Mouse (Mus musculus) forebrain, embryonic 16.5 days (tissue): ENCODE measurements at regions not wholly inside any gene's neighbourhood (a gene's known extent, or its start where the extent isn't known, plus 50 kb on each side); places are given as distances from the start of the nearest gene placed in this dataset.
A peak's percentile ranks its signal among the peaks of the same experiment; 100 is the strongest.
"Not testable (repeated sequence)": the region's sequence is repeated elsewhere in the genome, so short reads cannot be mapped to it uniquely, and the experiment has no call there.

Experiments used
- ATAC-seq: fragments of 200-750 bp; cut with Nextera tagmentation; 2 replicates; pipeline ENCODE4 v1.8.0; 2017; ENCODE audit warnings: mild to moderate bottlenecking, moderate library complexity
- H3K27ac ChIP-seq: fragments of 300-500 bp; sonication (generic); 2 replicates; pipeline ENCODE4 v1.5.1; 2014; ENCODE audit warnings: low read length, control low read depth
- H3K27me3 ChIP-seq: fragments of 300-500 bp; sonication (generic); replicated peaks from 2 replicates; pipeline ENCODE4 v1.6.1; 2014; ENCODE audit warnings: low read length; ENCODE audit not compliant: control insufficient read depth, insufficient read depth
- H3K36me3 ChIP-seq: fragments of 300-500 bp; sonication (generic); 2 replicates; pipeline ENCODE4 v1.6.1; 2014; ENCODE audit not compliant: control insufficient read depth, insufficient read depth
- H3K4me1 ChIP-seq: fragments of 300-500 bp; sonication (generic); replicated peaks from 2 replicates; pipeline ENCODE4 v1.6.1; 2014; ENCODE audit warnings: low read length; ENCODE audit not compliant: control insufficient read depth, insufficient read depth
- H3K4me2 ChIP-seq: fragments of 300-500 bp; sonication (generic); 2 replicates; pipeline ENCODE4 v1.6.1; 2014; ENCODE audit warnings: mild to moderate bottlenecking, low read length, control low read depth
- H3K4me3 ChIP-seq: fragments of 300-500 bp; sonication (generic); replicated peaks from 2 replicates; pipeline ENCODE4 v1.5.1; 2014; ENCODE audit warnings: mild to moderate bottlenecking, low read length, control low read depth
- H3K9ac ChIP-seq: fragments of 300-500 bp; sonication (generic); replicated peaks from 2 replicates; pipeline ENCODE4 v1.6.1; 2014; ENCODE audit warnings: low read depth, low read length, control low read depth
- H3K9me3 ChIP-seq: fragments of 300-500 bp; sonication (generic); 2 replicates; pipeline ENCODE4 v1.6.1; 2016; ENCODE audit warnings: low read length; ENCODE audit not compliant: control insufficient read depth
- WGBS: fragments of 180-500 bp; shearing (Covaris S2); extraction: QIAGEN DNeasy Blood & Tissue Kit; methylation state at CpG from one replicate; pipeline ENCODE4 v1.1.7; 2014; 5-methylcytosine and 5-hydroxymethylcytosine counted together

- H3K27me3 ChIP-seq, H3K4me3 ChIP-seq, H3K4me1 ChIP-seq, H3K9me3 ChIP-seq, ATAC-seq, H3K4me2 ChIP-seq, H3K36me3 ChIP-seq, H3K9ac ChIP-seq, H3K27ac ChIP-seq: not testable (repeated sequence)
- 97% methylated on average over 2 of the region's 2 CpGs for WGBS
Observed at GRCm38 (mm10) chr8:20120186-20120585, 217.0 kb downstream of the Gm31371 start.

GRCm38 (mm10) chr8:20121391-20121909 lies 218.3 kb downstream of the Gm31371 start:
- H3K27me3 ChIP-seq, H3K9ac ChIP-seq, H3K9me3 ChIP-seq, H3K27ac ChIP-seq, ATAC-seq, H3K4me2 ChIP-seq, H3K4me3 ChIP-seq, H3K36me3 ChIP-seq, H3K4me1 ChIP-seq: not testable (repeated sequence)
- WGBS = 93% methylated on average over 7 of the region's 11 CpGs

- H3K9me3 ChIP-seq, H3K27me3 ChIP-seq, H3K36me3 ChIP-seq, H3K4me1 ChIP-seq: not testable (repeated sequence)
- Histone ChIP-seq H3K9ac (peak overlapping the region; percentile 75), H3K4me3 (peak overlapping the region; percentile 52), H3K27ac (peak overlapping the region; percentile 74), H3K4me2 (0 out of 2 replicates have a peak overlapping the region, but pooled peaks have one; percentile 11)
- WGBS = 11% methylated on average over 57 of the region's 72 CpGs
- ATAC-seq = peak; percentile 100
Observed at GRCm38 (mm10) chr8:20122067-20122925, 219.1 kb downstream of the Gm31371 start.

- H3K4me1 ChIP-seq, H3K9me3 ChIP-seq, H3K4me3 ChIP-seq, H3K9ac ChIP-seq, H3K27ac ChIP-seq, ATAC-seq, H3K27me3 ChIP-seq, H3K4me2 ChIP-seq, H3K36me3 ChIP-seq: not testable (repeated sequence)
- WGBS = 88% methylated on average over 5 of the region's 5 CpGs
Observed at GRCm38 (mm10) chr8:20123545-20123944, 220.4 kb downstream of the Gm31371 start.

- H3K9me3 ChIP-seq, H3K27ac ChIP-seq, H3K27me3 ChIP-seq, H3K4me2 ChIP-seq, ATAC-seq, H3K36me3 ChIP-seq, H3K4me3 ChIP-seq, H3K9ac ChIP-seq, H3K4me1 ChIP-seq: not testable (repeated sequence)
- WGBS = no CpG with 5 or more reads among the region's 1 CpGs
Observed at GRCm38 (mm10) chr8:20135626-20136025, 227.4 kb downstream of the Gm15319 start.

GRCm38 (mm10) chr8:20145436-20145835 lies 217.6 kb downstream of the Gm15319 start:
- H3K27ac ChIP-seq, H3K4me3 ChIP-seq, H3K9ac ChIP-seq, H3K4me2 ChIP-seq, ATAC-seq, H3K4me1 ChIP-seq, H3K36me3 ChIP-seq, H3K27me3 ChIP-seq, H3K9me3 ChIP-seq: not testable (repeated sequence)
- WGBS = 89% methylated on average over 4 of the region's 4 CpGs

DNA sequence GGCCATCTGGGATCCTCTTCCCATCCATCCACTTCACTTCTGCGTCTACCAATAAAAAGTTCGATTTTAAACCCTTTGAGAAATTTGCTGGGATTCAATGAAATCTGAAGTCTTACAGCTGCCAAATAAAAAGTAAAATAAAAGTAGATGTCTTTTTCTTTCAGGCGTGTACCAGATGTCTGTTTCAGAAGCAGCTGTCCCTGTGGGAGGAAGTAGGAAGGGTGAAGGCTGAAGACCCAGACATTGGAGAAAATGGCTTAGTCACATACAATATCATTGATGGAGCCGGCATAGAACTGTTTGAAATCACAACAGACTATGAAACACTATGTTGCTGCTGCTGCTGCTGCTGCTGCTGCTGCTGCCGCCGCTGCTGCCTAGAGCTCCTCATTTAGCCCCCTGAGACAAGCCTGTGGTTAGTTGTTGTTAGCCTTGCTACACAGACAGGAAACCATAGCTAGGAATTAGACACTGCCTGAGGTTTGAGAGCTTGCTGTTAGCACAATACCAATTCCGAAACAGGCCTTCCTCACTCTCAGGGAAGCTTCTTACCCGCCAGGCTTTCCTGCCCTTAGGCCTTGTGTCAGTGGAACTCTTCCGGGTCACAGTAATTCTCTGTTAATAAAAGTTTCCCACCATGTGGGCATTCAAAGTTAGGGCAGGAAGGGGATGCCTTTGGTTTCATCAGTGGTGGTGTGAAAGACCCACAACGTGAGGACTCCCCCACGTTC lies 211.5 kb downstream of the Gm15319 start:
- H3K36me3 ChIP-seq, ATAC-seq, H3K27me3 ChIP-seq, H3K4me1 ChIP-seq, H3K27ac ChIP-seq, H3K4me3 ChIP-seq, H3K4me2 ChIP-seq, H3K9ac ChIP-seq, H3K9me3 ChIP-seq: not testable (repeated sequence)
- WGBS = 91% methylated on average over 6 of the region's 11 CpGs

GRCm38 (mm10) chr8:20154091-20154490 lies 208.9 kb downstream of the Gm15319 start:
- H3K4me2 ChIP-seq, H3K9ac ChIP-seq, H3K4me3 ChIP-seq, H3K27ac ChIP-seq, H3K4me1 ChIP-seq, H3K9me3 ChIP-seq, ATAC-seq, H3K36me3 ChIP-seq, H3K27me3 ChIP-seq: not testable (repeated sequence)
- 97% methylated on average over 1 of the region's 1 CpGs for WGBS
